Mouse (Mus musculus) thymus, adult 2 months (tissue): ENCODE data around the gene Syne2. TPM values are rescaled to one million over a fixed set of nuclear protein-coding genes. Genes with fewer than 3 reads are reported as not detected.

Experiments
- DNase-seq: peaks from one replicate; pipeline ENCODE4 v3.0.0; 2021
- H3K27ac ChIP-seq: fragments of 200-500 bp; 2 replicates; pipeline ENCODE4 v1.5.1; 2012; ENCODE audit warnings: low read length, control low read depth; ENCODE audit not compliant: control insufficient read depth, insufficient read depth
- H3K27me3 ChIP-seq: fragments of 200-500 bp; 2 replicates; pipeline ENCODE4 v1.6.1; 2012; ENCODE audit warnings: mild to moderate bottlenecking, low read length, moderate library complexity, mixed read lengths; ENCODE audit not compliant: control insufficient read depth, insufficient read depth
- H3K36me3 ChIP-seq: fragments of 200-500 bp; 2 replicates; pipeline ENCODE4 v1.6.1; 2012; ENCODE audit warnings: mild to moderate bottlenecking, low read length, moderate library complexity; ENCODE audit not compliant: control insufficient read depth, insufficient read depth
- H3K4me1 ChIP-seq: fragments of 200-500 bp; replicated peaks from 2 replicates; pipeline ENCODE4 v1.6.1; 2012; ENCODE audit warnings: low read length; ENCODE audit not compliant: control insufficient read depth, insufficient read depth
- H3K4me3 ChIP-seq: fragments of 200-500 bp; 2 replicates; pipeline ENCODE4 v1.5.1; 2012; ENCODE audit warnings: mild to moderate bottlenecking, low read length, control low read depth, moderate library complexity; ENCODE audit not compliant: control insufficient read depth, insufficient read depth
- CTCF ChIP-seq: fragments of 200-500 bp; IDR thresholded peaks from 2 replicates; pipeline ENCODE4 v1.5.1; 2012; ENCODE audit warnings: mild to moderate bottlenecking, control low read depth, low read length, moderate library complexity, borderline replicate concordance; ENCODE audit not compliant: control insufficient read depth, poor library complexity, insufficient read depth; ENCODE audit errors: extremely low read depth
- POLR2A ChIP-seq: fragments of 200-500 bp; IDR thresholded peaks from 2 replicates; pipeline ENCODE4 v1.6.1; 2012; ENCODE audit warnings: mild to moderate bottlenecking, low read length, control low read depth, moderate library complexity; ENCODE audit not compliant: control insufficient read depth, poor library complexity, insufficient read depth; ENCODE audit errors: extremely low read depth
- WGBS: fragments of 180-500 bp; shearing (Covaris S2); methylation state at CpG from one replicate; pipeline ENCODE4 v1.1.7; 2018; 5-methylcytosine and 5-hydroxymethylcytosine counted together
- polyA plus RNA-seq: library from polyadenylated mRNA; depleted of rRNA; stranded (reverse); fragments of >200 nt; gene quantifications from 2 replicates; pipeline ENCODE4 v1.2.3, GENCODE M21; 2012

Syne2 gene
- polyA plus RNA-seq, 1 experiment, result 15.5 TPM

DNA sequence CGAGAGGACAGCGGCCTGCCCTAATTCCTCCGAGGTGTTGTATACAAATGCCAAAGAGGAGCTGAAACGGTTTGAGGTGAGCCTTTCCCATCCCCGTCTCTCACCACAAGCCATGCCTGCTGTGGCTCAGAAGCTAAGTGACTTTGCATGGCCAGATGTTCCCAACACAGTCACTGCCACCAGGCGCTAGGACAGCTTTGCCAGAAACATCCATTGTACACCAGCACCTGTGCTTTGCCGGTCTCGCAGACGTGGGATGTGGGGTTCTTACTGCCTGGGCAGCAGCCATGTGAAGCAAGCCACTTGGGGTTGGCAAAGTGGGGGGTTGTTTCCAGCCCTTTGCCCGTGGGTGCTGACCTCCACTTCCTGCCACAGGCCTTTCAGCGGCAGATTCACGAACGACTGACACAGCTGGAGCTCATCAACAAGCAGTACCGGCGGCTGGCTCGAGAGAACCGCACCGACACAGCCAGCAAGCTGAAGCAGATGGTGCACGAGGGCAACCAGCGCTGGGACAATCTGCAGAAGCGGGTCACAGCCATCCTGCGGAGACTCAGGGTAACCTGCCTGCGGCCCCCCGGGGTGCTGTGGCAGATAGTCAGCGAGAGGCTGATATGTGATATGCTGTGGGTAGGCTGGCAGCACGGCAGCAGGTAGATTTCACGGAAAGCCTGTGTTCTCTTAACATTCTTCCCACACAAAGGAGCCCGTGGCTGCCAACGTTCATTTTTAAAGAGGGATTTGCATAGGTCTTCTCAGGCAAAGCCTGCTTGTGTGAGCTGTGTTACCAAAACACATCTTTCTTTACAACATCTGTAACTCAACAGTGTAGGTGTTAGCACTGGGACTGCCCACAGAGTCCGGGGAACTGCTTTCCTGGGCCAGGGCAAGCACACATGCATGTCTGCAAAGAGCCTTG is 277.4 kb downstream of the Syne2 start:
- H3K4me1 ChIP-seq, result peaks cover 14% of the 10 kb centered on the region
- H3K27ac ChIP-seq, result no peak overlapping the region; the same call in 1 of the 2 replicates
- peak; percentile 58 for DNase-seq
- no peaks in the 10 kb centered on the region for H3K27me3 ChIP-seq
- 0 out of 2 replicates have a peak, but pooled peaks have one; percentile 11 for TF ChIP-seq CTCF
- no peak for TF ChIP-seq POLR2A
- H3K36me3 ChIP-seq, result no peaks in the 10 kb centered on the region
- 9% methylated on average over 30 of the region's 30 CpGs for WGBS
- H3K4me3 ChIP-seq, result peak overlapping the region; percentile 7

DNA sequence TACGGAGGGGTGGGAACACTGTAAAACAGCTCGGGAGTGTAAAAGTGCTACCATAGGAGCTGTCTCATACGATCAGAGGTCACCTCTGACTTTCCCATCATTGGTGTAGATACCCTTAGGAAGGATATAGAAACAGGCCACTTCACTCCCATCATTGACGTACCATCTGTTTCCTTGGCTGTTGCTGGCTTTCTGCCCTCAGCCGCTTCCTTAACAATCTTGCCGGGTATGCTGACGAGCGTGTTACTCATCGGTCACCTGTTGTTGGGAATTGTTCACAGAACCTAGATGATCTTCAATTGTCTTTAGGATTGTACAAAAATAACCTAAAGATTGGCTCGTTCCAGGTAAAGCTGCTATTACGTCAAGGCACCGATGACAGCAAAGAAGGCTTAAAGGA is 284.7 kb downstream of the Syne2 start:
- 96% methylated on average over 12 of the region's 12 CpGs for WGBS
- no peaks in the 10 kb centered on the region for H3K4me1 ChIP-seq
- no peak for DNase-seq
- no peak overlapping the region for H3K27ac ChIP-seq
- H3K4me3 ChIP-seq, result no peak overlapping the region
- no peaks in the 10 kb centered on the region for H3K36me3 ChIP-seq
- H3K27me3 ChIP-seq, result no peaks in the 10 kb centered on the region
- TF ChIP-seq CTCF (no peak), POLR2A (no peak)

DNA sequence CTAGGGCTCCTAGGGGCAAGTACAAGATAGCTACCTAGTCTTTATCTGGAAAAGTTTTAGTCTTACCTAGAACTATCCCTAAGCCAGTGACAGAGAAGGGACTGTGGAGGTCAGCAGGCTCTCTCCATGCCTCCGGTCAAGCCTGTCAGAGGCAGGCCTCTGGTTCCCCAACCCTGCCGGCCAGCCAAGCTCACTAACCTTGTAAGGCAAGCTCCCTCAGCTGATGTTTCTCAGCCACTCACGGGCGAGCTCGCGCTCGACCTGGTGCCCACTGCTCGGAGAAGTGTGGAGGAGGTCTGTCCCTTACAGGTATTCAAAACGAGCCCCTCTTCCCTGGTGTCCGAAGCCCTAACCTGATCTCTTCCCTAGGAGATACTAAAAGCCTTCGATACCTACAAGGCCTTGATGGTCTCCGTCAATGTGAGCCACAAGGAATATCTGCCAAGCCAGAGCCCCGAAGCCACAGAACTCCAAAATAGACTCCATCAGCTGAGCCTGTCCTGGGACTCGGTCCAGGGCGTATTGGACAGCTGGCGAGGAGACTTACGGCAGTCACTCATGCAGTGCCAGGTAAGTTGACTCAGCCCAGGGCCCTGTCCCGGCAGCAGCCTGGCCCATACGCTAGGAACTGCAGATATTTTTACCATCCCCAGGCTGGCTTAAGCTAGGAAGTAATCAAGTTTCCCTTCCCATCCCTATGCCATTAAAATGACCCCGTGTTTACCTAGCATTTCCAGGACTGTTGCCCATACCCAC is 286.8 kb downstream of the Syne2 start:
- Histone ChIP-seq H3K4me1 (no peaks in the 10 kb centered on the region), H3K4me3 (no peak overlapping the region), H3K27ac (no peak overlapping the region), H3K27me3 (no peaks in the 10 kb centered on the region), H3K36me3 (no peaks in the 10 kb centered on the region)
- no peak for DNase-seq
- WGBS, result 96% methylated on average over 20 of the region's 20 CpGs
- TF ChIP-seq POLR2A (no peak), CTCF (no peak)

DNA sequence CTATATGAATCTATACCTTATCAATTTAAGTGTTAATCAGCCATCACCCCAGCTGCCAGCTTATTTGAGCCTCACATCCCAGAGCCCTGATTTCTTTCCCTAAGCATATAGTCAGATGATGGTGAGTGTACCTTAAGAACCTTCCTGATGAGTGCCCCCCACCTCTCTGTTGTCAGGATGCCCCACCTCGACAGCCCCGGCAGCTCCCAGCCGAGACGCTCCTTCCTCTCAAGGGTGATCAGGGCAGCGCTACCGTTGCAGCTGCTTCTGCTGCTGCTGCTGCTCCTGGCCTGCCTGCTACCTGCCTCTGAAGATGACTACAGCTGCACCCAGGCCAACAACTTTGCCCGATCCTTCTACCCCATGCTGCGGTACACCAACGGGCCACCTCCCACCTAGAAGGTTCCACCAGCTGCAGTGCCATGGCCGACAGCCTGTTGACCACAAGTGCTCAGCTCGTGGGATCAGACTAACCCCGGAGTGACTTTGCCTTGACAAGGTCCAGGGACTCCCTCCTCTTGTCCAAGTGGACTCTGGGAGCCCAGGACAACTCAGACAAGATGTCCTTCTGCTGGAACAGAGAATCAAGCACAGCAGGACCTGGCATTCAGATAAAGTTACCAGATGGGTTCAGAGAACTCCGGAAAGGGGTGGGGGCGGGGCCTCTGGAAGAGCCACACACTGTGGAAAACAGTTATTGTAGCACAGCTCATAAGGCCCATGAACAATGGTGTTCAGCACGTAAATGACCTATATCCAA is 291.9 kb downstream of the Syne2 start:
- DNase-seq, result no peak
- H3K4me3 ChIP-seq, result no peak overlapping the region
- H3K4me1 ChIP-seq, result no peaks in the 10 kb centered on the region
- H3K36me3 ChIP-seq, result no peaks in the 10 kb centered on the region
- no peak overlapping the region for H3K27ac ChIP-seq
- TF ChIP-seq POLR2A (no peak), CTCF (no peak)
- 96% methylated on average over 15 of the region's 15 CpGs for WGBS
- H3K27me3 ChIP-seq, result no peaks in the 10 kb centered on the region

DNA sequence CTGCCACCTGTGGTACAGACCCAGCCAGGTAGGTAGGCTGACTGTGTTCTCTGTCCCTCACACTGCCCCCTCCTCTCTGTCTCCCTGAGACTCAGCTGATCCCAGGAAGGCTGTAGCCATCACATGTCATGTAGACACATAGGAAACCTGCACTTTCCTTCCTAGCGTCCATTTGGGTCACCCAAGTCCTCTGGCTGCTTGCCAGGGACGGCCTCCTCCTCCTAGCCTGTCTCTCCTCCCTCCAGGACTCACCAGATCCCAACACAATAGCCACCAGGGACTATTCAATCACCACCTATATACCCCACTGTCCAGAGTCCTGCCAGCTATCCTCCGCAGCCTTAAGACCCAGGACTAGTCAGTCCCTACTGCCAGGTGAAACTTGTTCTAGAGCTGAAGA is 293.1 kb downstream of the Syne2 start:
- H3K4me1 ChIP-seq, result no peaks in the 10 kb centered on the region
- DNase-seq, result no peak
- 94% methylated on average over 3 of the region's 3 CpGs for WGBS
- no peaks in the 10 kb centered on the region for H3K27me3 ChIP-seq
- no peak for TF ChIP-seq CTCF
- no peak for TF ChIP-seq POLR2A
- H3K36me3 ChIP-seq, result no peaks in the 10 kb centered on the region
- no peak overlapping the region for H3K27ac ChIP-seq
- no peak overlapping the region for H3K4me3 ChIP-seq

DNA sequence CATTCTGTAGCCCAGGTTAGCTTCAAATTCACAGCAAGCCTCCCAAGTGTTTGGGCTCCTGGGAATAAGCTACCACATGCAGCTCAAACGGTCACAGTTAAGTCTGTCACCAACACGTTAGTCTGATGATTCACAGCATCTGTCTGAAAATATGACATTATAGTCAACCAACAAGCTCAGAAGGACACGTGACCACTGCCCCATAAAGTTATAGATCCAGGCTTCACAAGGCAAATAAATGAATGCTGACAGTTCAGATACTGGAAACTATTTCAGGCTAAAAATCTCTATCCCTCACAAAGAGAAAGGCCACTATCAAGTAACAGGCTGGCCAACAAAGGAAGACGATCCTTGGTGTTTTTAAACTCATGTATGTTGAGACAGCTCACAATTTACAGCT is 298.6 kb downstream of the Syne2 start:
- 90% methylated on average over 4 of the region's 4 CpGs for WGBS
- TF ChIP-seq CTCF (no peak), POLR2A (no peak)
- no peaks in the 10 kb centered on the region for H3K4me1 ChIP-seq
- H3K36me3 ChIP-seq, result no peaks in the 10 kb centered on the region
- DNase-seq, result no peak
- no peak overlapping the region for H3K27ac ChIP-seq
- no peaks in the 10 kb centered on the region for H3K27me3 ChIP-seq
- H3K4me3 ChIP-seq, result no peak overlapping the region
